Mouse (Mus musculus) embryonic fibroblast, embryonic 13.5 days (primary cell): Measurements from ENCODE around the gene Gm11009. TPM values are rescaled to one million over a fixed set of nuclear protein-coding genes. Genes with fewer than 3 reads are reported as not detected.
"Not testable (repeated sequence)": the region's sequence is repeated elsewhere in the genome, so short reads cannot be mapped to it uniquely, and the experiment has no call there.

ENCODE experiments used
- H3K27ac ChIP-seq: 2 replicates; pipeline ENCODE4 v1.5.1; 2012; ENCODE audit warnings: low read length, control low read depth, inconsistent platforms; ENCODE audit not compliant: insufficient read depth
- H3K4me1 ChIP-seq: 2 replicates; pipeline ENCODE4 v1.6.1; 2011; ENCODE audit warnings: low read length; ENCODE audit not compliant: control insufficient read depth, insufficient read depth
- H3K4me3 ChIP-seq: 2 replicates; pipeline ENCODE4 v1.5.1; 2011; ENCODE audit warnings: mild to moderate bottlenecking, control low read depth, low read length; ENCODE audit not compliant: insufficient read depth
- polyA plus RNA-seq: library from polyadenylated mRNA; stranded (reverse); fragments of >200 nt; gene quantifications from 2 replicates; pipeline ENCODE4 v1.2.4, GENCODE M21; 2011; ENCODE audit warnings: low read depth; ENCODE audit not compliant: missing spikeins, insufficient read length

The Gm11009 gene
- polyA plus RNA-seq, result not detected in 2 replicates

GRCm38 (mm10) chr2:176319394-176319793 is at the start of gene Gm11009:
Gm11009 (minus strand) TSS chr2:176319494.
- not testable (repeated sequence) for H3K4me1 ChIP-seq, H3K4me3 ChIP-seq, H3K27ac ChIP-seq

Other genes with a start within 250 kb of the Gm11009 start
- 1.5 and 1.7 TPM in 2 replicates for gene Gm2004, start 169.7 kb downstream of the Gm11009 start, polyA plus RNA-seq
- gene 2210418O10Rik, start 92.9 kb downstream of the Gm11009 start, polyA plus RNA-seq, result 2.1 and 3.4 TPM in 2 replicates
- 2.4 and 10.5 TPM in 2 replicates for gene Gm14435, start 104.1 kb upstream of the Gm11009 start, polyA plus RNA-seq
- gene Gm14434, start 167.3 kb upstream of the Gm11009 start, polyA plus RNA-seq, result not detected in 2 replicates
- gene Zfp967, start 201.6 kb upstream of the Gm11009 start, polyA plus RNA-seq, result not detected in 2 replicates